Mouse (Mus musculus): ENCODE results near the gene Adgrg3. TPM values are rescaled to one million over a fixed set of nuclear protein-coding genes. Genes with fewer than 3 reads are reported as not detected.
"Not testable (repeated sequence)": the region's sequence is repeated elsewhere in the genome, so short reads cannot be mapped to it uniquely, and the experiment has no call there.

Gene Adgrg3
- total RNA-seq, 2 experiments from 2014 or later: 0.29 TPM; not detected in 1

DNA sequence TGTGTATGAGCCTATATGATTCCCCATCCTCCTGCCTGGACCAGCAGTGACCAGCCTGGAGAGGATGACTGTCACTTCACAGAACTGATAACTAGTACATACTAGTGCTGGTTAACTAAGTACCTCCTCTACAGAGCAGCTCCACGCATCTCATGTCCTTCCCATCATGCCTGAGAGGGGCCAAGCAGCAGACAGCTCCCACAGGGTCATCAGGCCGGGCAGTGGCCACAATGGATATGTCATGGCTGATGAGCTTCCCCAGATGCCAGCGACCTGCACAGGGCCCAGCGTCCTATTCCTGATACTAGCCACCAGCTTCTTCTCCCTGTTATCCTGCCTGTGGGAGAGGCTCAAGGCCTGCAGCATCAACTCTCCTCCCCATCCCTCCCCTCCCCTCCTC lies 808 bp upstream of the Adgrg3 start:
- DNase-seq (ENCODE audit: low spot score in 2 of 2): no peak
- intact Hi-C loops (cut with DNase I): no loop called here

- intact Hi-C loops (cut with DNase I): no loop called here
- DNase-seq (ENCODE audit: low spot score in 2 of 2): no peak
Observed at GRCm38 (mm10) chr8:95017969-95018635, 610 bp downstream of the Adgrg3 start.

DNA sequence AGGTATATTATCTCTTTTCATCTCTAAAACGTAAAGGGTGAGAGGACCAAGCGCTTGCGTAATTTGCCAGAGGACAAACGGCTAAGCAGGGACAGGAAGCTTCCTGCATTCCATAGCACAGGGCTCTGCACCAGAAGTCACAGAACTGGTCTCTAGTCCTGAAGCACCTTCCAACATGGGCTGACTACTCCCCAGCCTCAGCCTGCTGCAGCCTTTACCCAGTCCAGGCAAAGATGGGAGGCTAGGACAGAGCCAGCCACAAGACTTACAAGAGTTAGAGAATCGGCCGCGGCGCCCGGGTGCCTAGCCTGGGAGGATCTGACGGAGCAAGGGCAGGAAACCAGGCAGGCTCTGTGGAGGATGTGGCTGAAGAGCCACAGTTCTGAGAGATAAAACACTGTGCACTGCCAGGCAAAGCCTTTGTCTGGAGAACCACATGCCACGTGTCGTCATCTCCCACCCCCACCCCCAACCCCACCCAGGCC lies 2.8 kb downstream of the Adgrg3 start:
- intact Hi-C loops (cut with DNase I): no loop called here
- DNase-seq (ENCODE audit: low spot score in 2 of 2): no peak

DNA sequence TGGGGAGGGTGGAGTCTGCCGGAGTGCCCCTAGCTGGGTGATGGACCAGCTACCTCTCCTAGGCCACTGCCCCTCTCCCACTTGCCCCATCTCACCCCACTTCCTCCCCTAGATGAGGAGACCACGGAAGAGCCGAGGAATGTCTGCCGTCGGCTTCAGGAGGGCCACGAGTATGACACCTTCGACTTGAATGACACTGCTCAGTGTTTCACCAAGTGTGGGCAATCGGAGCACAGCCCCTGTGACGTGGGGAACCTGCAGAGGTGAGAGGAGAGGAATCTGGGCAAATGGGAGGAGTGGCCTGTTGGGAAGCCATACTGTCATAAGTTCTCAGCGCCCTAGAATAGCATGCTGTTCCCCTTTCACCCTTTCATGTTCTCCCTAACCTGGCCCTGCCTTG lies 3.3 kb downstream of the Adgrg3 start:
- intact Hi-C loops (cut with DNase I): no loop called here
- DNase-seq (ENCODE audit: low spot score in 2 of 2): no peak

GRCm38 (mm10) chr8:95023201-95023600 lies 5.7 kb downstream of the Adgrg3 start:
- intact Hi-C loops (cut with DNase I): no loop called here
- no peak for DNase-seq (ENCODE audit: low spot score in 2 of 2)

DNA sequence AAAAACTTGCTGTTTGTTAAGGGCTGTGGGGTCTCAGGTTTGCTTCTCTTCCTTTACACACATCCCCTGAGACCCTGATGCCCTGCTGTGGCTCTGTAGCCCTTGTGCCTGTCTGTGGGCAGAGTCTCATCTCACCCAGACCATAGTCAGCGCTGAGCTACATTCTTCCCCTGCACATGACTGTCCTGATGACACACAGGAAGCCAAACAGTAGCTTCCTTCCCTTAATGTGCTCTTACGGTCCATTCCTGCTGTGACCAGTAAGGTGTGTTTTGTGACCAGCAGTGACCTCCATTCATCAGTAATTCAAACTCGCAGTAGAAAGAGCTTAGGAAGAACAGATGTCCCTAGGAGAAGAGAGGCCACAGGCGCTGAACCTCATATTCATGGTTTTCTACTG lies 6.9 kb downstream of the Adgrg3 start:
- intact Hi-C loops (cut with DNase I): no loop called here
- no peak for DNase-seq (ENCODE audit: low spot score in 2 of 2)

- no peak for DNase-seq (ENCODE audit: low spot score in 2 of 2)
- intact Hi-C loops (cut with DNase I): no loop called here
Observed at GRCm38 (mm10) chr8:95025421-95025820, 7.9 kb downstream of the Adgrg3 start.

GRCm38 (mm10) chr8:95028391-95028790 lies 10.9 kb downstream of the Adgrg3 start:
- intact Hi-C loops (cut with DNase I); DNase-seq (ENCODE audit: low spot score in 2 of 2): not testable (repeated sequence)

DNA sequence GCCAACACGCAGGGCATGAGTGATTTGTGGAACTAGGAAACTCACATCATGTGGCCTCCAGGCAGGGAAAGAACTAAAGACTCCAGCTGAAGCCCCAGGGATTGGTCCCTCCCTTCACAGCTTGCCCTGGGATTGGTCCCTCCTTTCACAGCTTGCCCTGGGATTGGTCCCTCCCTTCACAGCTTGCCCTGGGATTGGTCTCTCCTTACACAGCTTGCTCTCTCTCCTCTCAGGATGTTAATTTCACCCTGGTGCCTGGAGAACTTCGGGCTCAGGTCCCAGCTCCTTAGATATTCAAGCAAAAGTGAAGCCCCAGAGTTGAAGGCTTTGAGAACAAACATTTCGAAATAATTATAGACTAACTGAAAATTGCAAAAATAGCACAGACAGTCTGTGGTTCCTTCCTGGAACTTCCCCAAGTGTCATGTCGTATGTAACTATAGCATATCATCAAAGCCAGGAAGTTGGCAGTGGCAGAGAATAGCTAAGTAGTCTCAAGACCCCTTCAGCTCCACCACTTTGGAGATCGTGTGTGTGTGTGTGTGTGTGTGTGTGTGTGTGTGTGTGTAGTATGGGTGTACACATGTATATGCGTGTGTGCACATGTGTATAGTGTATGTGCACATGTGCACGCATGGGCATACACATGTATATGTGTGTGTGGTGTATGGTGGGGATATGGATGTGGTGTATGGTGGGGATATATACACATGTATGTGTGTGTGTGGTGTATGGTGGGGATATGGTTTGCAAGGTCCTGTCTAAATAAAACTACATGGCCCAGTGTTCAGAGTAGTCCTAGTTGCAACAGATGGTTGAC lies 19.8 kb downstream of the Adgrg3 start:
- DNase-seq (ENCODE audit: low spot score in 2 of 2): peak; percentile 8 to 40
- intact Hi-C loops (cut with DNase I): no loop called here

GRCm38 (mm10) chr8:95041883-95042784 lies 24.6 kb downstream of the Adgrg3 start:
- intact Hi-C loops (cut with DNase I): no loop called here

DNA sequence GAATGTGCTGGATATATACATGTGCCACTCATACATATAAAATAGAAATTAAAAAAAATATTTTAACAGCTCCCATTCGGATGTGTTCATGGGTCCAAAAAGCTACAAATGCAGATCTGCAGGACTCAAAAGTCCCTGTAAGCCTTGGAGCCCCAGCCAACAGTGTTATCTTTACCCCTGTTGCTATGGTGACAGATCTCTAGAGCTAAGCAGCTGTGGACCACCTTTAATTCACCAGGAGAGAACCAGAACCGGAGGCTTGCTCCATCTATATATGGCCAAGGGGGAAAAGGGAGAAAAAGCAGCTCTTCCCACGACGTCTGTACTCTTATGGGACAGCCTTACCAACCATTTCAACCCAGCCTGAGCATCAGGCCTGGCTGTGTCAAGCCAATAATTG lies 27.3 kb downstream of the Adgrg3 start:
- intact Hi-C loops (cut with DNase I): no loop called here
- DNase-seq (ENCODE audit: low spot score in 2 of 2): no peak

More at GRCm38 (mm10) chr8:95041883-95042784, 24.6 kb downstream of the Adgrg3 start:
- DNase-seq (ENCODE audit: low spot score in 2 of 2): no peak

- no peak for DNase-seq (ENCODE audit: low spot score in 2 of 2)
- intact Hi-C loops (cut with DNase I): no loop called here
Observed at GRCm38 (mm10) chr8:95046982-95047381, 29.5 kb downstream of the Adgrg3 start.

- DNase-seq (ENCODE audit: low spot score in 2 of 2): no peak
- intact Hi-C loops (cut with DNase I): no loop called here
Observed at GRCm38 (mm10) chr8:95047884-95048680, 30.6 kb downstream of the Adgrg3 start.

GRCm38 (mm10) chr8:95049636-95050035 lies 32.1 kb downstream of the Adgrg3 start:
- intact Hi-C loops (cut with DNase I): no loop called here
- DNase-seq (ENCODE audit: low spot score in 2 of 2): no peak

DNA sequence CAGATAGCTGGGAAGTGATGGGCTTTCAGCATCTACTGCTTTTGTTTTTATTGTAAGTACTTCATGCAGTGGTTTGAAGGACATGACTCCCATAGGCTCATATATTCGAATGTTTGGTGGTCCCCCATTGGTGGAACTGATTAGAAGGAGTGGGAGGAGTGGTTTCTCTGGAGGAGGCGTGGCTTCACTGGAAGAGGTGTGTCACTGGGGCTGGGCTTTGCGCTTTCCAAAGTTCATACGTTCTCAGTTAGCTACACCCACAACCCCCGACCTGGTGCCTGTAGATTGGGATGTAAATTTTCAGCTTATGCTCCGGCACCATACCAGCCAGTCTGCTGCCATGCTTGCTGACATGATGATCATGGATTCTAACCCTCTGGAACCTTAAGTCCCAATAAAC lies 36.9 kb downstream of the Adgrg3 start:
- no peak for DNase-seq (ENCODE audit: low spot score in 2 of 2)
- intact Hi-C loops (cut with DNase I): no loop called here

DNA sequence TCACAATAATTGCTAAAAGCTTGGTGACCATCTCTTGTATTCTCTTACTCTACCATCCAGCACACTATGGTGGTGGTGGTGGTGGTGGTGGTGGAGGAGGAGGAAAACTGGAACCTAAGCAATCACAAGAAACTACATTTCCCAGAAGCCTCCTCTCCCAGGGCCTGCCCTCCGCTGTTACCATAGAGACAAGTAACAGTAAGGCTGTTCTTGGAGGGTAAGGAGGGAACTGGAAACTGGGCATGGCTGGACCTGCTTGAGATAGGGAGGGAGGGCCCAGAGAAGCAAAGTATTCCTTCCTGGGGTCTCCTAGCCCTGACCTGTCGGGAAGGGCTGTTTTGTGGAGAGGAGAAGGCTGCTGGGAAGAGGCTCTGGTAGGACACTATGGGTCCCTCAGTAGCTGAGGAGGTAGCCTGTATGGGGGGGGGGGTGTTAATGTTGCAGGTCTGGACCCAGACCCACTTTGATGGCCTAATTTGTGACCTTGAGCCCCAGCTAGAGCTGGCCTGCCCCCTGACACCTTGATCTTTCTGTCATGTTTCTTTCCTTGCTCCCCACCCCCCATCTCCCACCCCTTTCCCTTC lies 37.5 kb downstream of the Adgrg3 start, which contains the start of gene Drc7:
TSS of gene Drc7 (plus strand) at position 177 of the 584 bp plus-strand sequence.
- no peak for DNase-seq (ENCODE audit: low spot score in 2 of 2)
- intact Hi-C loops (cut with DNase I): no loop called here

GRCm38 (mm10) chr8:95056414-95056813 lies 38.9 kb downstream of the Adgrg3 start:
- no peak for DNase-seq (ENCODE audit: low spot score in 2 of 2)
- intact Hi-C loops (cut with DNase I): no loop called here

- DNase-seq (ENCODE audit: low spot score in 2 of 2): no peak
- intact Hi-C loops (cut with DNase I): no loop called here
Observed at GRCm38 (mm10) chr8:95058661-95059060, 41.2 kb downstream of the Adgrg3 start.
